Mouse (Mus musculus) cerebellum, adult 2 months (tissue): Measurements from ENCODE around the gene Myo1e. TPM values are rescaled to one million over a fixed set of nuclear protein-coding genes. Genes with fewer than 3 reads are reported as not detected.

Experiments
- DNase-seq, 2 experiments: peaks; one replicate each; pipeline ENCODE4 v3.0.0; 2021
- H3K27ac ChIP-seq: fragments of 200-500 bp; 2 replicates; pipeline ENCODE4 v1.5.1; 2012; ENCODE audit warnings: low read length, control low read depth, inconsistent platforms; ENCODE audit not compliant: insufficient read depth
- H3K27me3 ChIP-seq: fragments of 200-500 bp; 2 replicates; pipeline ENCODE4 v1.6.1; 2012; ENCODE audit warnings: inconsistent platforms, mild to moderate bottlenecking, low read length, moderate library complexity; ENCODE audit not compliant: control insufficient read depth, insufficient read depth
- H3K4me1 ChIP-seq: fragments of 200-500 bp; 2 replicates; pipeline ENCODE4 v1.6.1; 2011; ENCODE audit warnings: low read length; ENCODE audit not compliant: control insufficient read depth, insufficient read depth
- H3K4me3 ChIP-seq: fragments of 200-500 bp; replicated peaks from 2 replicates; pipeline ENCODE3; 2011; ENCODE audit warnings: mild to moderate bottlenecking, low read depth, low read length, control low read depth; ENCODE audit not compliant: insufficient read depth
- CTCF ChIP-seq: fragments of 200-500 bp; IDR thresholded peaks from 2 replicates; pipeline ENCODE4 v1.5.1; 2011; ENCODE audit warnings: low read depth, mild to moderate bottlenecking, control low read depth, low read length, moderate library complexity, borderline replicate concordance; ENCODE audit not compliant: insufficient read depth
- POLR2A ChIP-seq: fragments of 200-500 bp; IDR thresholded peaks from 2 replicates; pipeline ENCODE4 v1.6.1; 2011; ENCODE audit warnings: low read length, control low read depth, borderline replicate concordance; ENCODE audit not compliant: insufficient read depth
- WGBS: fragments of 180-500 bp; shearing (Covaris S2); methylation state at CpG from one replicate; pipeline ENCODE4 v1.1.7; 2018; 5-methylcytosine and 5-hydroxymethylcytosine counted together
- polyA plus RNA-seq: library from polyadenylated mRNA; depleted of rRNA; stranded (reverse); fragments of >200 nt; gene quantifications from 2 replicates; pipeline ENCODE4 v1.2.3, GENCODE M21; 2012

Myo1e gene
- polyA plus RNA-seq, 1 experiment = 8.1 TPM

- WGBS = 92% methylated on average over 5 of the region's 5 CpGs
- no peak for TF ChIP-seq CTCF
- TF ChIP-seq POLR2A = no peak
Observed at GRCm38 (mm10) chr9:70267108-70267507, 60.0 kb downstream of the Myo1e start.

GRCm38 (mm10) chr9:70269349-70269748 lies 62.2 kb downstream of the Myo1e start:
- WGBS = 55% methylated on average over 10 of the region's 10 CpGs
- TF ChIP-seq POLR2A (no peak), CTCF (no peak)
- Histone ChIP-seq H3K4me3 (no peak overlapping the region), H3K4me1 (no peaks in the 10 kb centered on the region), H3K27ac (peak overlapping the region; percentile 61; the same call in 1 of the 2 replicates), H3K27me3 (no peaks in the 10 kb centered on the region)
- DNase-seq = no peak

More at GRCm38 (mm10) chr9:70267108-70267507, 60.0 kb downstream of the Myo1e start:
- Histone ChIP-seq H3K4me1 (no peaks in the 10 kb centered on the region; the same call in 1 of the 2 replicates), H3K4me3 (no peak overlapping the region), H3K27me3 (no peaks in the 10 kb centered on the region), H3K27ac (no peak overlapping the region)
- no peak for DNase-seq

- Histone ChIP-seq H3K4me1 (no peaks in the 10 kb centered on the region), H3K27me3 (no peaks in the 10 kb centered on the region), H3K4me3 (no peak overlapping the region), H3K27ac (no peak overlapping the region)
- TF ChIP-seq CTCF (no peak), POLR2A (no peak)
- no peak for DNase-seq
- WGBS = 95% methylated on average over 4 of the region's 4 CpGs
Observed at GRCm38 (mm10) chr9:70270468-70270867, 63.3 kb downstream of the Myo1e start.

- no peak for DNase-seq
- no peaks in the 10 kb centered on the region for H3K4me1 ChIP-seq
- TF ChIP-seq CTCF (no peak), POLR2A (no peak)
- WGBS = 83% methylated on average over 7 of the region's 7 CpGs
- H3K4me3 ChIP-seq = no peak overlapping the region
- H3K27me3 ChIP-seq = no peaks in the 10 kb centered on the region
- H3K27ac ChIP-seq = no peak overlapping the region
Observed at GRCm38 (mm10) chr9:70271137-70271536, 64.0 kb downstream of the Myo1e start.

- TF ChIP-seq POLR2A = no peak
- TF ChIP-seq CTCF = no peak
- Histone ChIP-seq H3K4me1 (no peaks in the 10 kb centered on the region), H3K4me3 (no peak overlapping the region), H3K27me3 (no peaks in the 10 kb centered on the region), H3K27ac (no peak overlapping the region)
- no peak for DNase-seq
- WGBS = 93% methylated on average over 9 of the region's 9 CpGs
Observed at GRCm38 (mm10) chr9:70271631-70272030, 64.5 kb downstream of the Myo1e start.

GRCm38 (mm10) chr9:70274071-70274470 lies 66.9 kb downstream of the Myo1e start:
- H3K27me3 ChIP-seq = no peaks in the 10 kb centered on the region
- TF ChIP-seq POLR2A = no peak
- no peak for TF ChIP-seq CTCF
- no peak for DNase-seq
- H3K4me1 ChIP-seq = no peaks in the 10 kb centered on the region
- H3K4me3 ChIP-seq = no peak overlapping the region
- WGBS = 86% methylated on average over 6 of the region's 6 CpGs
- no peak overlapping the region for H3K27ac ChIP-seq

- no peak for TF ChIP-seq CTCF
- no peak for TF ChIP-seq POLR2A
- no peak for DNase-seq
Observed at GRCm38 (mm10) chr9:70274476-70274875, 67.3 kb downstream of the Myo1e start.

GRCm38 (mm10) chr9:70274887-70275555 lies 67.9 kb downstream of the Myo1e start:
- Histone ChIP-seq H3K4me3 (no peak overlapping the region), H3K4me1 (no peaks in the 10 kb centered on the region), H3K27me3 (no peaks in the 10 kb centered on the region), H3K27ac (no peak overlapping the region)
- TF ChIP-seq CTCF (no peak), POLR2A (no peak)
- 95% methylated on average over 12 of the region's 12 CpGs for WGBS
- DNase-seq = no peak

More at GRCm38 (mm10) chr9:70274476-70274875, 67.3 kb downstream of the Myo1e start:
- Histone ChIP-seq H3K27ac (no peak overlapping the region), H3K4me1 (no peaks in the 10 kb centered on the region), H3K27me3 (no peaks in the 10 kb centered on the region), H3K4me3 (no peak overlapping the region)
- WGBS = 93% methylated on average over 6 of the region's 6 CpGs

- 91% methylated on average over 3 of the region's 3 CpGs for WGBS
- Histone ChIP-seq H3K27ac (no peak overlapping the region), H3K4me3 (no peak overlapping the region), H3K27me3 (no peaks in the 10 kb centered on the region), H3K4me1 (no peaks in the 10 kb centered on the region)
- DNase-seq = no peak
- no peak for TF ChIP-seq CTCF
- no peak for TF ChIP-seq POLR2A
Observed at GRCm38 (mm10) chr9:70277076-70277475, 69.9 kb downstream of the Myo1e start.
